Mouse (Mus musculus) stomach, embryonic 16.5 days (tissue): ENCODE data around the gene Esrp2. TPM values are rescaled to one million over a fixed set of nuclear protein-coding genes. Genes with fewer than 3 reads are reported as not detected.

Experiments used
- ATAC-seq: fragments of 200-750 bp; cut with Nextera tagmentation; 2 replicates; pipeline ENCODE4 v1.8.0; 2017; ENCODE audit warnings: moderate number of reproducible peaks, moderate TSS enrichment; ENCODE audit not compliant: insufficient read depth, low FRiP score
- H3K27ac ChIP-seq: fragments of 300-500 bp; sonication (generic); 2 replicates; pipeline ENCODE4 v1.5.1; 2014; ENCODE audit warnings: low read length
- H3K27me3 ChIP-seq: fragments of 300-500 bp; sonication (generic); 2 replicates; pipeline ENCODE4 v1.6.1; 2014; ENCODE audit warnings: low read length, control low read depth, mixed read lengths; ENCODE audit not compliant: control insufficient read depth, insufficient read depth
- H3K36me3 ChIP-seq: fragments of 300-500 bp; sonication (generic); 2 replicates; pipeline ENCODE4 v1.6.1; 2014; ENCODE audit warnings: low read length; ENCODE audit not compliant: control insufficient read depth, insufficient read depth
- H3K4me1 ChIP-seq: fragments of 300-500 bp; sonication (generic); 2 replicates; pipeline ENCODE4 v1.6.1; 2014; ENCODE audit warnings: low read length, control low read depth, mixed read lengths; ENCODE audit not compliant: control insufficient read depth, insufficient read depth
- H3K4me2 ChIP-seq: fragments of 300-500 bp; sonication (generic); 2 replicates; pipeline ENCODE4 v1.6.1; 2014; ENCODE audit warnings: low read depth, low read length, mixed read lengths
- H3K4me3 ChIP-seq: fragments of 300-500 bp; sonication (generic); replicated peaks from 2 replicates; pipeline ENCODE4 v1.5.1; 2014; ENCODE audit warnings: mild to moderate bottlenecking, low read length
- H3K9ac ChIP-seq: fragments of 300-500 bp; sonication (generic); 2 replicates; pipeline ENCODE4 v1.6.1; 2014; ENCODE audit warnings: low read length
- H3K9me3 ChIP-seq: fragments of 300-500 bp; sonication (generic); replicated peaks from 2 replicates; pipeline ENCODE4 v1.6.1; 2016; ENCODE audit warnings: low read length, control low read depth; ENCODE audit not compliant: control insufficient read depth
- WGBS: fragments of 180-500 bp; shearing (Covaris S2); extraction: QIAGEN DNeasy Blood & Tissue Kit; methylation state at CpG from one replicate; pipeline ENCODE4 v1.1.7; 2014; 5-methylcytosine and 5-hydroxymethylcytosine counted together
- polyA plus RNA-seq: library from polyadenylated mRNA; unstranded; fragments of >200 nt; fragmentation: Nextera tagmentation; extraction: Ambion mirVana; gene quantifications from 2 replicates; pipeline ENCODE4 v1.2.1, GENCODE M21; 2015

The Esrp2 gene
- polyA plus RNA-seq, 1 experiment from 2014 or later = 62.6 TPM

GRCm38 (mm10) chr8:106137906-106138477 is 1.2 kb upstream of the Esrp2 start:
- H3K9ac ChIP-seq = peak overlapping the region; percentile 82
- ATAC-seq = peak; percentile 5; the same call in 1 of the 2 replicates
- H3K9me3 ChIP-seq = no peaks in the 10 kb centered on the region
- H3K27me3 ChIP-seq = peaks cover 20% of the 10 kb centered on the region
- WGBS = under 1% methylated on average over 24 of the region's 24 CpGs
- H3K27ac ChIP-seq = peak overlapping the region; percentile 96
- H3K4me2 ChIP-seq = peak overlapping the region; percentile 64
- peak overlapping the region; percentile 67 for H3K4me3 ChIP-seq
- peaks cover 18% of the 10 kb centered on the region for H3K4me1 ChIP-seq
- H3K36me3 ChIP-seq = no peaks in the 10 kb centered on the region

- H3K27me3 ChIP-seq = peaks cover 20% of the 10 kb centered on the region
- 9% methylated on average over 22 of the region's 22 CpGs for WGBS
- peak overlapping the region; percentile 64 for H3K4me2 ChIP-seq
- peaks cover 18% of the 10 kb centered on the region for H3K4me1 ChIP-seq
- peak overlapping the region; percentile 96 for H3K27ac ChIP-seq
- H3K9me3 ChIP-seq = no peaks in the 10 kb centered on the region
- no peak for ATAC-seq
- H3K4me3 ChIP-seq = peak overlapping the region; percentile 67
- peak overlapping the region; percentile 82 for H3K9ac ChIP-seq
- H3K36me3 ChIP-seq = 0 out of 2 replicates have a peak, but pooled peaks cover 3% of the 10 kb centered on the region
Observed at GRCm38 (mm10) chr8:106137218-106137905, 588 bp upstream of the Esrp2 start.

GRCm38 (mm10) chr8:106135672-106136071 is 1.1 kb downstream of the Esrp2 start:
- Histone ChIP-seq H3K27me3 (peaks cover 20% of the 10 kb centered on the region), H3K36me3 (peaks cover 16% of the 10 kb centered on the region; the same call in 1 of the 2 replicates), H3K4me3 (peak overlapping the region; percentile 67), H3K4me1 (peaks cover 18% of the 10 kb centered on the region), H3K9me3 (no peaks in the 10 kb centered on the region), H3K27ac (peak overlapping the region; percentile 96), H3K9ac (peak overlapping the region; percentile 82), H3K4me2 (peak overlapping the region; percentile 64)
- WGBS = 9% methylated on average over 19 of the region's 19 CpGs
- peak; percentile 7; the same call in 1 of the 2 replicates for ATAC-seq

GRCm38 (mm10) chr8:106134751-106135571 is 1.8 kb downstream of the Esrp2 start:
- H3K4me2 ChIP-seq = peak overlapping the region; percentile 64
- peak overlapping the region; percentile 67 for H3K4me3 ChIP-seq
- ATAC-seq = peak; percentile 86
- no peaks in the 10 kb centered on the region for H3K9me3 ChIP-seq
- peak overlapping the region; percentile 96 for H3K27ac ChIP-seq
- WGBS = 15% methylated on average over 14 of the region's 14 CpGs
- peaks cover 20% of the 10 kb centered on the region for H3K27me3 ChIP-seq
- peaks cover 18% of the 10 kb centered on the region for H3K4me1 ChIP-seq
- peaks cover 16% of the 10 kb centered on the region for H3K36me3 ChIP-seq
- peak overlapping the region; percentile 82 for H3K9ac ChIP-seq

GRCm38 (mm10) chr8:106133946-106134345 is 2.8 kb downstream of the Esrp2 start:
- Histone ChIP-seq H3K4me3 (peak overlapping the region; percentile 28), H3K9me3 (no peaks in the 10 kb centered on the region), H3K9ac (peak overlapping the region; percentile 9; the same call in 1 of the 2 replicates), H3K4me2 (peak overlapping the region; percentile 44), H3K4me1 (peaks cover 18% of the 10 kb centered on the region), H3K36me3 (peaks cover 16% of the 10 kb centered on the region), H3K27me3 (peaks cover 20% of the 10 kb centered on the region), H3K27ac (peak overlapping the region; percentile 96)
- no peak for ATAC-seq
- WGBS = 69% methylated on average over 6 of the region's 6 CpGs

- 64% methylated on average over 13 of the region's 13 CpGs for WGBS
- ATAC-seq = no peak
- H3K4me3 ChIP-seq = peak overlapping the region; percentile 28; the same call in 1 of the 2 replicates
- peaks cover 16% of the 10 kb centered on the region for H3K36me3 ChIP-seq
- peak overlapping the region; percentile 9; the same call in 1 of the 2 replicates for H3K9ac ChIP-seq
- peak overlapping the region; percentile 44 for H3K4me2 ChIP-seq
- H3K4me1 ChIP-seq = peaks cover 15% of the 10 kb centered on the region
- H3K9me3 ChIP-seq = no peaks in the 10 kb centered on the region
- peaks cover 20% of the 10 kb centered on the region for H3K27me3 ChIP-seq
- H3K27ac ChIP-seq = peak overlapping the region; percentile 96; the same call in 1 of the 2 replicates
Observed at GRCm38 (mm10) chr8:106133526-106133925, 3.2 kb downstream of the Esrp2 start.

GRCm38 (mm10) chr8:106132356-106132755 is 4.4 kb downstream of the Esrp2 start:
- no peak for ATAC-seq
- Histone ChIP-seq H3K9me3 (no peaks in the 10 kb centered on the region), H3K27ac (no peak overlapping the region), H3K4me3 (no peak overlapping the region), H3K4me1 (peaks cover 14% of the 10 kb centered on the region), H3K36me3 (peaks cover 19% of the 10 kb centered on the region), H3K27me3 (peaks cover 17% of the 10 kb centered on the region), H3K4me2 (no peak overlapping the region), H3K9ac (no peak overlapping the region)
- WGBS = 89% methylated on average over 11 of the region's 11 CpGs

- Histone ChIP-seq H3K4me1 (peaks cover 14% of the 10 kb centered on the region), H3K9ac (no peak overlapping the region; the same call in 1 of the 2 replicates), H3K27me3 (peaks cover 12% of the 10 kb centered on the region; the same call in 1 of the 2 replicates), H3K4me2 (no peak overlapping the region), H3K36me3 (peaks cover 20% of the 10 kb centered on the region), H3K9me3 (no peaks in the 10 kb centered on the region), H3K27ac (no peak overlapping the region), H3K4me3 (no peak overlapping the region)
- 90% methylated on average over 7 of the region's 7 CpGs for WGBS
- ATAC-seq = no peak
Observed at GRCm38 (mm10) chr8:106131488-106132222, 5.1 kb downstream of the Esrp2 start.
